Comparison of ENCODE assay signal across 20 mouse cellular contexts in the genomic region with DNA sequence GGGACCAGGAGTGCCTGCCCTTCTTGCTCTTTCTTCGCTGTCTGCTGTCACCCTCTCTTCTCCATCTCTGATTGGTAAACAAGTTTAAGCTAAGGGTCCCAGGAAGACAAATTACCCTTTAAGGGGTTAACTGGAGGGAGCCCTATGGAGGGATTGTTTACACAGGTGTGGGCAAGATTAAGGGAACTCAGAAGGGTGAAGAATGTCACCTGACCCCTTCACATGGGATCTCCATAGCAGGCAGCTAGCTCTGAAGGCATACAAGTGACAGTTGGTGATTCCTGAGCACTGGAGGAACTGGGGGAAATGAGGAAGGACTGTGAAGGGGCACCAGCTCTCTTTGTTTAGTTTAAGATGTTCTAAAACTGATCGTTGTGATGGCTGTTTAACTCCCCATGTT. TPM values are rescaled to one million over a fixed set of nuclear protein-coding genes. Genes with fewer than 3 reads are reported as not detected.
DNase-seq lines count a peak whose midpoint lies in the region; ATAC-seq lines count a peak whose summit lies in the region.
"Had no signal": no experiment of that assay in that cellular context is flagged by ENCODE, and none has a peak within 500 bp of the region (broad histone marks: within the 10 kb centered on the region; RNA-seq: fewer than 3 reads in every experiment).

No protein-coding gene starts in this region.

- H3K27ac ChIP-seq in kidney, embryonic 14.5 days (ENCODE audit: low read depth, low read length), result no peak overlapping the region
- H3K27ac ChIP-seq in lung, embryonic 16.5 days (ENCODE audit: low read length), result peak overlapping the region; percentile 42
- H3K27ac ChIP-seq in stomach, embryonic 16.5 days (ENCODE audit: low read length), result peak overlapping the region; percentile 97
- H3K27ac ChIP-seq: embryonic facial prominence, embryonic 12.5 days; forebrain, embryonic 12.5 days; gastrocnemius, adult 2 months; hindbrain, embryonic 12.5 days had no signal

- peak; percentile 42; the same call in 1 of the 2 replicates for ATAC-seq in kidney, embryonic 14.5 days (ENCODE audit: low FRiP score, low TSS enrichment)
- ATAC-seq in lung, embryonic 16.5 days (ENCODE audit: low read depth), result no peak
- ATAC-seq in stomach, embryonic 16.5 days (ENCODE audit: insufficient read depth, low FRiP score), result no peak
- no peak for ATAC-seq in activated CD4-positive, CD25-positive, alpha-beta regulatory T cell, adult 4 months
- ATAC-seq: forebrain, postnatal 0 days had no signal

- no peaks in the 10 kb centered on the region for H3K9me3 ChIP-seq in kidney, embryonic 14.5 days (ENCODE audit: control insufficient read depth, low read length)
- no peaks in the 10 kb centered on the region for H3K9me3 ChIP-seq in lung, embryonic 16.5 days (ENCODE audit: control insufficient read depth, low read length)
- no peaks in the 10 kb centered on the region for H3K9me3 ChIP-seq in stomach, embryonic 16.5 days (replicated peaks; ENCODE audit: control insufficient read depth, low read length)
- H3K9me3 ChIP-seq: embryonic facial prominence, embryonic 12.5 days; forebrain, embryonic 12.5 days; heart, embryonic 13.5 days; hindbrain, embryonic 12.5 days had no signal

- H3K27me3 ChIP-seq in kidney, embryonic 14.5 days (ENCODE audit: control insufficient read depth, insufficient read depth, low read length), result no peaks in the 10 kb centered on the region
- H3K27me3 ChIP-seq in lung, embryonic 16.5 days (ENCODE audit: control insufficient read depth, insufficient read depth, low read depth, low read length), result no peaks in the 10 kb centered on the region
- no peaks in the 10 kb centered on the region for H3K27me3 ChIP-seq in stomach, embryonic 16.5 days (ENCODE audit: control insufficient read depth, insufficient read depth, low read length)
- H3K27me3 ChIP-seq: embryonic facial prominence, embryonic 12.5 days; forebrain, embryonic 12.5 days; heart, embryonic 13.5 days; hindbrain, embryonic 12.5 days had no signal

- H3K4me2 ChIP-seq in kidney, embryonic 14.5 days (replicated peaks; ENCODE audit: low read depth, low read length), result no peak overlapping the region
- H3K4me2 ChIP-seq in lung, embryonic 16.5 days (ENCODE audit: low read depth, low read length), result no peak overlapping the region
- H3K4me2 ChIP-seq in stomach, embryonic 16.5 days (ENCODE audit: low read depth, low read length), result peak overlapping the region; percentile 40; the same call in 1 of the 2 replicates
- H3K4me2 ChIP-seq: embryonic facial prominence, embryonic 12.5 days; forebrain, embryonic 12.5 days; hindbrain, embryonic 12.5 days had no signal

- 27% methylated on average over 2 of the region's 2 CpGs for WGBS in kidney, embryonic 14.5 days
- WGBS in lung, embryonic 16.5 days, result 17% methylated on average over 2 of the region's 2 CpGs
- WGBS in stomach, embryonic 16.5 days, result 40% methylated on average over 2 of the region's 2 CpGs

- DNase-seq in embryo, embryonic 10.5 days (ENCODE audit: low spot score), result peak; percentile 60
- no peak for DNase-seq in embryo, embryonic 9.5 days (ENCODE audit: extremely low spot score)
- DNase-seq in kidney, adult 11 months, result no peak
- DNase-seq in lung, postnatal 10 days, result no peak
- DNase-seq: adrenal gland, postnatal 14 days; cerebellum, adult 11-12 months; cerebellum, adult 9-10 months; cerebellum, postnatal 25 days; forebrain, postnatal 0 days; gastrocnemius, adult 2 months; gastrocnemius, postnatal 25 days; heart, postnatal 4 days had no signal

- H3K36me3 ChIP-seq in kidney, embryonic 14.5 days (ENCODE audit: control insufficient read depth, insufficient read depth, low read length), result no peaks in the 10 kb centered on the region
- H3K36me3 ChIP-seq in lung, embryonic 16.5 days (ENCODE audit: control insufficient read depth, insufficient read depth, low read length), result no peaks in the 10 kb centered on the region
- H3K36me3 ChIP-seq in stomach, embryonic 16.5 days (ENCODE audit: control insufficient read depth, insufficient read depth, low read length), result no peaks in the 10 kb centered on the region
- H3K36me3 ChIP-seq: embryonic facial prominence, embryonic 12.5 days; forebrain, embryonic 12.5 days; heart, embryonic 13.5 days; hindbrain, embryonic 12.5 days had no signal

- no peak overlapping the region for H3K9ac ChIP-seq in kidney, embryonic 14.5 days (ENCODE audit: low read depth, low read length)
- no peak overlapping the region for H3K9ac ChIP-seq in lung, embryonic 16.5 days (ENCODE audit: low read length)
- H3K9ac ChIP-seq in stomach, embryonic 16.5 days (ENCODE audit: low read length), result no peak overlapping the region
- H3K9ac ChIP-seq: embryonic facial prominence, embryonic 12.5 days; forebrain, embryonic 12.5 days; forebrain, postnatal 0 days had no signal

- peaks cover 32% of the 10 kb centered on the region for H3K4me1 ChIP-seq in kidney, embryonic 14.5 days (ENCODE audit: control insufficient read depth, insufficient read depth, low read length)
- peaks cover 56% of the 10 kb centered on the region for H3K4me1 ChIP-seq in lung, embryonic 16.5 days (replicated peaks; ENCODE audit: control insufficient read depth, insufficient read depth, low read length)
- H3K4me1 ChIP-seq in stomach, embryonic 16.5 days (ENCODE audit: control insufficient read depth, insufficient read depth, low read length), result peaks cover 40% of the 10 kb centered on the region

- H3K4me3 ChIP-seq in kidney, embryonic 14.5 days (ENCODE audit: low read length), result no peak overlapping the region
- H3K4me3 ChIP-seq in lung, embryonic 16.5 days (ENCODE audit: low read length), result no peak overlapping the region
- H3K4me3 ChIP-seq in stomach, embryonic 16.5 days (replicated peaks; ENCODE audit: low read length), result no peak overlapping the region
- H3K4me3 ChIP-seq: embryonic facial prominence, embryonic 12.5 days; forebrain, embryonic 12.5 days; gastrocnemius, adult 2 months; heart, embryonic 13.5 days; hindbrain, embryonic 12.5 days had no signal

RNA-seq across cellular contexts. Expression of a gene that starts 18.0 kb away (rescaled TPM):
- polyA plus RNA-seq in kidney, embryonic 14.5 days (2014; fragmentation: Nextera tagmentation; extraction: Ambion mirVana), result 96.7 and 105 TPM in 2 replicates
- 77.3 and 92.6 TPM in 2 replicates for polyA plus RNA-seq in lung, embryonic 16.5 days (2015; fragmentation: Nextera tagmentation; extraction: Ambion mirVana)
- polyA plus RNA-seq in stomach, embryonic 16.5 days (2015; fragmentation: Nextera tagmentation; extraction: Ambion mirVana), result 59.7 and 63.7 TPM in 2 replicates
- polyA plus RNA-seq in activated CD4-positive, CD25-positive, alpha-beta regulatory T cell, adult 4 months (2017; shearing (Covaris generic)), result 1 to 10 TPM; 2.6 to 3.2 TPM

RNA-seq across cellular contexts. Expression of a gene that starts 19.3 kb away (rescaled TPM):
- polyA plus RNA-seq in kidney, embryonic 14.5 days (2014; fragmentation: Nextera tagmentation; extraction: Ambion mirVana), result 3.4 and 4.6 TPM in 2 replicates
- 4.6 and 4.8 TPM in 2 replicates for polyA plus RNA-seq in lung, embryonic 16.5 days (2015; fragmentation: Nextera tagmentation; extraction: Ambion mirVana)
- 5.9 and 6.2 TPM in 2 replicates for polyA plus RNA-seq in stomach, embryonic 16.5 days (2015; fragmentation: Nextera tagmentation; extraction: Ambion mirVana)
- polyA plus RNA-seq in activated CD4-positive, CD25-positive, alpha-beta regulatory T cell, adult 4 months (2017; shearing (Covaris generic)), result not detected

Comparison
In these comparisons a context has a peak if more than half of its experiments do, and no peak if none do; other contexts are left out.
1. RNA of a gene that starts 18.0 kb away (polyA plus RNA-seq): 96.7 to 105 TPM in kidney, embryonic 14.5 days, 77.3 to 92.6 TPM in lung, embryonic 16.5 days and 59.7 to 63.7 TPM in stomach, embryonic 16.5 days; 2.6 to 3.2 TPM in activated CD4-positive, CD25-positive, alpha-beta regulatory T cell, adult 4 months; every median in the first group is over 10 times any median in the second.